Mouse (Mus musculus): ENCODE measurements around the gene Tlk1.

GRCm38 (mm10) chr2:70830683-70831082 is 5.2 kb upstream of the Tlk1 start:
- no peak for TF ChIP-seq POLR2A (IDR thresholded peaks at IDR 0.05; ENCODE audit: insufficient read length, low read depth)
- TF ChIP-seq E2F4 (IDR thresholded peaks at IDR 0.05; ENCODE audit: insufficient read depth): no peak
- TF ChIP-seq MAX (IDR thresholded peaks at IDR 0.05; ENCODE audit: low read depth): no peak

Data from myocyte (in vitro differentiated cells).